Mouse (Mus musculus) limb, embryonic 14.5 days (tissue): ENCODE data around the gene Hes7. TPM values are rescaled to one million over a fixed set of nuclear protein-coding genes. Genes with fewer than 3 reads are reported as not detected.

ENCODE experiments used
- ATAC-seq: fragments of 200-750 bp; cut with Nextera tagmentation; 2 replicates; pipeline ENCODE4 v1.8.0; 2017; ENCODE audit warnings: low read depth, moderate number of reproducible peaks, moderate TSS enrichment; ENCODE audit not compliant: low FRiP score
- DNase-seq: peaks from one replicate; pipeline ENCODE4 v3.0.0-alpha.2; 2015; ENCODE audit warnings: low spot score
- H3K27ac ChIP-seq: fragments of 300-500 bp; sonication (generic); replicated peaks from 2 replicates; pipeline ENCODE4 v1.5.1; 2014; ENCODE audit warnings: low read depth, mild to moderate bottlenecking, low read length, moderate library complexity, mixed read lengths
- H3K27me3 ChIP-seq: fragments of 300-500 bp; sonication (generic); 2 replicates; pipeline ENCODE4 v1.6.1; 2014; ENCODE audit warnings: low read length, mixed read lengths; ENCODE audit not compliant: control insufficient read depth, insufficient read depth
- H3K36me3 ChIP-seq: fragments of 300-500 bp; sonication (generic); 2 replicates; pipeline ENCODE4 v1.6.1; 2014; ENCODE audit warnings: mild to moderate bottlenecking, low read length, moderate library complexity, mixed read lengths; ENCODE audit not compliant: control insufficient read depth, insufficient read depth
- H3K4me1 ChIP-seq: fragments of 300-500 bp; sonication (generic); 2 replicates; pipeline ENCODE4 v1.6.1; 2014; ENCODE audit warnings: antibody characterized with exemption, low read length, mixed read lengths; ENCODE audit not compliant: control insufficient read depth, insufficient read depth
- H3K4me2 ChIP-seq: fragments of 300-500 bp; sonication (generic); replicated peaks from 2 replicates; pipeline ENCODE4 v1.6.1; 2014; ENCODE audit warnings: low read depth, mild to moderate bottlenecking, low read length, moderate library complexity; ENCODE audit not compliant: severe bottlenecking
- H3K4me3 ChIP-seq: fragments of 300-500 bp; sonication (generic); replicated peaks from 2 replicates; pipeline ENCODE4 v1.5.1; 2014; ENCODE audit warnings: low read length
- H3K9ac ChIP-seq: fragments of 300-500 bp; sonication (generic); 2 replicates; pipeline ENCODE4 v1.6.1; 2014; ENCODE audit warnings: mild to moderate bottlenecking, low read depth, low read length, moderate library complexity; ENCODE audit not compliant: severe bottlenecking
- H3K9me3 ChIP-seq: fragments of 300-500 bp; sonication (generic); 2 replicates; pipeline ENCODE4 v1.6.1; 2016; ENCODE audit warnings: low read length; ENCODE audit not compliant: control insufficient read depth
- POLR2A ChIP-seq: fragments of 200-500 bp; IDR thresholded peaks from 2 replicates; pipeline ENCODE4 v1.8.0; 2012; ENCODE audit warnings: inconsistent platforms, mild to moderate bottlenecking, moderate library complexity, borderline replicate concordance; ENCODE audit not compliant: insufficient read depth, insufficient read length; ENCODE audit errors: extremely low read depth
- WGBS: fragments of 180-500 bp; shearing (Covaris S2); extraction: QIAGEN DNeasy Blood & Tissue Kit; methylation state at CpG from one replicate; pipeline ENCODE4 v1.1.7; 2014; 5-methylcytosine and 5-hydroxymethylcytosine counted together
- polyA plus RNA-seq, 2 experiments: library from polyadenylated mRNA; depleted of rRNA in 1 of 2; stranded (reverse) in 1 of 2; unstranded in 1 of 2; fragments of >200 nt; fragmentation: Nextera tagmentation in 1 of 2; extraction: Ambion mirVana in 1 of 2; gene quantifications; 2 replicates each; pipeline versions ENCODE4 v1.2.1 to v1.2.3; 2012 to 2014

Hes7 gene
- polyA plus RNA-seq, 2 experiments: 0.30 to 1.1 TPM

GRCm38 (mm10) chr11:69151004-69151403, 30.8 kb downstream of the Hes7 start:
- ATAC-seq: no peak
- H3K9me3 ChIP-seq: no peaks in the 10 kb centered on the region
- DNase-seq: no peak
- no peaks in the 10 kb centered on the region for H3K36me3 ChIP-seq
- peak overlapping the region; percentile 21 for H3K4me3 ChIP-seq
- 28% methylated on average over 6 of the region's 6 CpGs for WGBS
- H3K27ac ChIP-seq: no peak overlapping the region
- H3K4me1 ChIP-seq: no peaks in the 10 kb centered on the region
- no peak overlapping the region; the same call in 1 of the 2 replicates for H3K9ac ChIP-seq
- TF ChIP-seq POLR2A: no peak
- no peaks in the 10 kb centered on the region for H3K27me3 ChIP-seq
- peak overlapping the region; percentile 53 for H3K4me2 ChIP-seq

GRCm38 (mm10) chr11:69153831-69154230, 33.6 kb downstream of the Hes7 start:
- Histone ChIP-seq H3K36me3 (no peaks in the 10 kb centered on the region), H3K9me3 (no peaks in the 10 kb centered on the region), H3K4me3 (no peak overlapping the region), H3K4me1 (no peaks in the 10 kb centered on the region), H3K27me3 (peaks cover 21% of the 10 kb centered on the region), H3K4me2 (no peak overlapping the region), H3K9ac (no peak overlapping the region), H3K27ac (no peak overlapping the region)
- 85% methylated on average over 8 of the region's 8 CpGs for WGBS
- no peak for TF ChIP-seq POLR2A
- DNase-seq (no peak), ATAC-seq (no peak)

GRCm38 (mm10) chr11:69155351-69155750, 35.1 kb downstream of the Hes7 start:
- no peak for ATAC-seq

GRCm38 (mm10) chr11:69156800-69157199, 36.6 kb downstream of the Hes7 start, which contains the start of gene Alox12b:
TSS of gene Alox12b (plus strand) at chr11:69156989.
- Histone ChIP-seq H3K27ac (no peak within 1 kb of the TSS), H3K4me3 (no peak within 1 kb of the TSS), H3K9ac (peak within 1 kb of the TSS; percentile 21), H3K9me3 (no peaks in the 10 kb centered on the region), H3K4me2 (0 out of 2 replicates have a peak within 1 kb of the TSS, but pooled peaks have one; percentile 13), H3K27me3 (peaks cover 21% of the 10 kb centered on the region), H3K4me1 (no peaks in the 10 kb centered on the region), H3K36me3 (no peaks in the 10 kb centered on the region)
- no peak for DNase-seq
- ATAC-seq: peak; percentile 60
- TF ChIP-seq POLR2A: no peak
- WGBS: 3% methylated on average over 18 of the region's 18 CpGs

More at GRCm38 (mm10) chr11:69155351-69155750, 35.1 kb downstream of the Hes7 start:
- Histone ChIP-seq H3K4me2 (no peak overlapping the region), H3K4me1 (no peaks in the 10 kb centered on the region), H3K4me3 (no peak overlapping the region), H3K27ac (no peak overlapping the region), H3K36me3 (no peaks in the 10 kb centered on the region), H3K9me3 (no peaks in the 10 kb centered on the region), H3K27me3 (peaks cover 21% of the 10 kb centered on the region), H3K9ac (no peak overlapping the region)
- TF ChIP-seq POLR2A: no peak
- no peak for DNase-seq
- WGBS: 63% methylated on average over 1 of the region's 1 CpGs

- no peak overlapping the region for H3K4me3 ChIP-seq
- no peak overlapping the region for H3K27ac ChIP-seq
- no peaks in the 10 kb centered on the region for H3K9me3 ChIP-seq
- H3K27me3 ChIP-seq: no peaks in the 10 kb centered on the region
- 81% methylated on average over 12 of the region's 12 CpGs for WGBS
- H3K36me3 ChIP-seq: no peaks in the 10 kb centered on the region
- TF ChIP-seq POLR2A: no peak
- ATAC-seq (no peak), DNase-seq (no peak)
- H3K9ac ChIP-seq: no peak overlapping the region
- H3K4me2 ChIP-seq: no peak overlapping the region
- H3K4me1 ChIP-seq: no peaks in the 10 kb centered on the region
Measured at GRCm38 (mm10) chr11:69169313-69169712, 49.1 kb downstream of the Hes7 start.

GRCm38 (mm10) chr11:69171626-69172025, 51.4 kb downstream of the Hes7 start:
- no peaks in the 10 kb centered on the region for H3K36me3 ChIP-seq
- no peak overlapping the region for H3K4me3 ChIP-seq
- no peaks in the 10 kb centered on the region for H3K4me1 ChIP-seq
- ATAC-seq (no peak), DNase-seq (peak; percentile 67)
- H3K27ac ChIP-seq: no peak overlapping the region
- 32% methylated on average over 7 of the region's 7 CpGs for WGBS
- no peak overlapping the region for H3K4me2 ChIP-seq
- TF ChIP-seq POLR2A: 0 out of 2 replicates have a peak, but pooled peaks have one; percentile 15
- no peak overlapping the region for H3K9ac ChIP-seq
- H3K9me3 ChIP-seq: no peaks in the 10 kb centered on the region
- H3K27me3 ChIP-seq: no peaks in the 10 kb centered on the region
